Mouse (Mus musculus) limb, embryonic 14.5 days (tissue): Measurements from ENCODE around the gene Tpra1. TPM values are rescaled to one million over a fixed set of nuclear protein-coding genes. Genes with fewer than 3 reads are reported as not detected.
A peak's percentile ranks its signal among the peaks of the same experiment; 100 is the strongest.

ENCODE experiments used
- ATAC-seq: fragments of 200-750 bp; cut with Nextera tagmentation; 2 replicates; pipeline ENCODE4 v1.8.0; 2017; ENCODE audit warnings: low read depth, moderate number of reproducible peaks, moderate TSS enrichment; ENCODE audit not compliant: low FRiP score
- DNase-seq: peaks from one replicate; pipeline ENCODE4 v3.0.0-alpha.2; 2015; ENCODE audit warnings: low spot score
- H3K27ac ChIP-seq: fragments of 300-500 bp; sonication (generic); replicated peaks from 2 replicates; pipeline ENCODE4 v1.5.1; 2014; ENCODE audit warnings: low read depth, mild to moderate bottlenecking, low read length, moderate library complexity, mixed read lengths
- H3K27me3 ChIP-seq: fragments of 300-500 bp; sonication (generic); 2 replicates; pipeline ENCODE4 v1.6.1; 2014; ENCODE audit warnings: low read length, mixed read lengths; ENCODE audit not compliant: control insufficient read depth, insufficient read depth
- H3K36me3 ChIP-seq: fragments of 300-500 bp; sonication (generic); 2 replicates; pipeline ENCODE4 v1.6.1; 2014; ENCODE audit warnings: mild to moderate bottlenecking, low read length, moderate library complexity, mixed read lengths; ENCODE audit not compliant: control insufficient read depth, insufficient read depth
- H3K4me1 ChIP-seq: fragments of 300-500 bp; sonication (generic); 2 replicates; pipeline ENCODE4 v1.6.1; 2014; ENCODE audit warnings: antibody characterized with exemption, low read length, mixed read lengths; ENCODE audit not compliant: control insufficient read depth, insufficient read depth
- H3K4me2 ChIP-seq: fragments of 300-500 bp; sonication (generic); replicated peaks from 2 replicates; pipeline ENCODE4 v1.6.1; 2014; ENCODE audit warnings: low read depth, mild to moderate bottlenecking, low read length, moderate library complexity; ENCODE audit not compliant: severe bottlenecking
- H3K4me3 ChIP-seq: fragments of 300-500 bp; sonication (generic); replicated peaks from 2 replicates; pipeline ENCODE4 v1.5.1; 2014; ENCODE audit warnings: low read length
- H3K9ac ChIP-seq: fragments of 300-500 bp; sonication (generic); 2 replicates; pipeline ENCODE4 v1.6.1; 2014; ENCODE audit warnings: mild to moderate bottlenecking, low read depth, low read length, moderate library complexity; ENCODE audit not compliant: severe bottlenecking
- H3K9me3 ChIP-seq: fragments of 300-500 bp; sonication (generic); 2 replicates; pipeline ENCODE4 v1.6.1; 2016; ENCODE audit warnings: low read length; ENCODE audit not compliant: control insufficient read depth
- POLR2A ChIP-seq: fragments of 200-500 bp; IDR thresholded peaks from 2 replicates; pipeline ENCODE4 v1.8.0; 2012; ENCODE audit warnings: inconsistent platforms, mild to moderate bottlenecking, moderate library complexity, borderline replicate concordance; ENCODE audit not compliant: insufficient read depth, insufficient read length; ENCODE audit errors: extremely low read depth
- WGBS: fragments of 180-500 bp; shearing (Covaris S2); extraction: QIAGEN DNeasy Blood & Tissue Kit; methylation state at CpG from one replicate; pipeline ENCODE4 v1.1.7; 2014; 5-methylcytosine and 5-hydroxymethylcytosine counted together
- polyA plus RNA-seq, 2 experiments: library from polyadenylated mRNA; depleted of rRNA in 1 of 2; stranded (reverse) in 1 of 2; unstranded in 1 of 2; fragments of >200 nt; fragmentation: Nextera tagmentation in 1 of 2; extraction: Ambion mirVana in 1 of 2; gene quantifications; 2 replicates each; pipeline versions ENCODE4 v1.2.1 to v1.2.3; 2012 to 2014

Tpra1 gene
- polyA plus RNA-seq, 2 experiments: 62.2 to 141 TPM

GRCm38 (mm10) chr6:88906369-88907108 is 4.5 kb downstream of the Tpra1 start:
- H3K27me3 ChIP-seq: no peaks in the 10 kb centered on the region
- no peaks in the 10 kb centered on the region for H3K9me3 ChIP-seq
- TF ChIP-seq POLR2A: no peak
- DNase-seq (peak; percentile 74), ATAC-seq (peak; percentile 23; the same call in 1 of the 2 replicates)
- no peak overlapping the region for H3K9ac ChIP-seq
- no peak overlapping the region for H3K27ac ChIP-seq
- H3K4me2 ChIP-seq: peak overlapping the region; percentile 18; the same call in 1 of the 2 replicates
- H3K4me1 ChIP-seq: peaks cover 16% of the 10 kb centered on the region
- peaks cover 36% of the 10 kb centered on the region for H3K36me3 ChIP-seq
- H3K4me3 ChIP-seq: no peak overlapping the region
- WGBS: 17% methylated on average over 16 of the region's 16 CpGs

GRCm38 (mm10) chr6:88909151-88909550 is 7.1 kb downstream of the Tpra1 start:
- peaks cover 52% of the 10 kb centered on the region for H3K36me3 ChIP-seq
- TF ChIP-seq POLR2A: no peak
- H3K9me3 ChIP-seq: no peaks in the 10 kb centered on the region

GRCm38 (mm10) chr6:88913022-88913421 is 11.0 kb downstream of the Tpra1 start:
- Histone ChIP-seq H3K9ac (no peak overlapping the region), H3K9me3 (no peaks in the 10 kb centered on the region), H3K36me3 (peaks cover 47% of the 10 kb centered on the region), H3K27me3 (no peaks in the 10 kb centered on the region), H3K4me1 (no peaks in the 10 kb centered on the region), H3K27ac (no peak overlapping the region), H3K4me2 (no peak overlapping the region), H3K4me3 (no peak overlapping the region)
- WGBS: 89% methylated on average over 4 of the region's 4 CpGs
- no peak for DNase-seq
- TF ChIP-seq POLR2A: no peak
- no peak for ATAC-seq

More at GRCm38 (mm10) chr6:88909151-88909550, 7.1 kb downstream of the Tpra1 start:
- Histone ChIP-seq H3K4me2 (no peak overlapping the region), H3K9ac (no peak overlapping the region), H3K27ac (no peak overlapping the region), H3K4me1 (peaks cover 2% of the 10 kb centered on the region; the same call in 1 of the 2 replicates), H3K27me3 (no peaks in the 10 kb centered on the region), H3K4me3 (no peak overlapping the region)
- WGBS: 83% methylated on average over 6 of the region's 6 CpGs
- no peak for DNase-seq
- ATAC-seq: no peak

GRCm38 (mm10) chr6:88913440-88913839 is 11.4 kb downstream of the Tpra1 start:
- Histone ChIP-seq H3K4me2 (no peak overlapping the region), H3K27ac (no peak overlapping the region), H3K9me3 (no peaks in the 10 kb centered on the region), H3K9ac (no peak overlapping the region), H3K36me3 (peaks cover 43% of the 10 kb centered on the region), H3K27me3 (no peaks in the 10 kb centered on the region), H3K4me1 (no peaks in the 10 kb centered on the region), H3K4me3 (no peak overlapping the region)
- ATAC-seq (no peak), DNase-seq (no peak)
- TF ChIP-seq POLR2A: no peak

GRCm38 (mm10) chr6:88914799-88915198 is 12.7 kb downstream of the Tpra1 start:
- Histone ChIP-seq H3K9me3 (no peaks in the 10 kb centered on the region), H3K9ac (no peak overlapping the region), H3K4me1 (no peaks in the 10 kb centered on the region), H3K4me3 (no peak overlapping the region), H3K27me3 (no peaks in the 10 kb centered on the region), H3K36me3 (peaks cover 32% of the 10 kb centered on the region), H3K4me2 (no peak overlapping the region), H3K27ac (no peak overlapping the region)
- no peak for TF ChIP-seq POLR2A
- 85% methylated on average over 5 of the region's 5 CpGs for WGBS
- ATAC-seq (no peak), DNase-seq (no peak)

- H3K4me3 ChIP-seq: no peak overlapping the region
- DNase-seq (no peak), ATAC-seq (no peak)
- H3K4me1 ChIP-seq: no peaks in the 10 kb centered on the region
- H3K9me3 ChIP-seq: no peaks in the 10 kb centered on the region
- H3K27ac ChIP-seq: no peak overlapping the region
- no peaks in the 10 kb centered on the region for H3K27me3 ChIP-seq
- H3K36me3 ChIP-seq: peaks cover 25% of the 10 kb centered on the region
- no peak overlapping the region for H3K9ac ChIP-seq
- TF ChIP-seq POLR2A: no peak
- H3K4me2 ChIP-seq: no peak overlapping the region
- WGBS: 94% methylated on average over 4 of the region's 4 CpGs
Observed at GRCm38 (mm10) chr6:88915510-88915909, 13.5 kb downstream of the Tpra1 start.
